Mouse (Mus musculus) adrenal gland, postnatal 14 days (tissue): Measurements from ENCODE around the gene Polr2i. TPM values are rescaled to one million over a fixed set of nuclear protein-coding genes. Genes with fewer than 3 reads are reported as not detected.

Source experiments
- DNase-seq: peaks from one replicate; pipeline ENCODE4 v3.0.0; 2021; ENCODE audit warnings: mixed read lengths
- total RNA-seq: library from RNA; stranded (reverse); gene quantifications from 2 replicates; pipeline ENCODE4 v1.2.3, GENCODE M21; 2021

Gene Polr2i
- total RNA-seq, 1 experiment from 2014 or later = 95.5 TPM

- no peak for DNase-seq
Observed at GRCm38 (mm10) chr7:30265531-30265930, 33.8 kb downstream of the Polr2i start.

- DNase-seq = no peak
Observed at GRCm38 (mm10) chr7:30265935-30266334, 34.2 kb downstream of the Polr2i start.

DNA sequence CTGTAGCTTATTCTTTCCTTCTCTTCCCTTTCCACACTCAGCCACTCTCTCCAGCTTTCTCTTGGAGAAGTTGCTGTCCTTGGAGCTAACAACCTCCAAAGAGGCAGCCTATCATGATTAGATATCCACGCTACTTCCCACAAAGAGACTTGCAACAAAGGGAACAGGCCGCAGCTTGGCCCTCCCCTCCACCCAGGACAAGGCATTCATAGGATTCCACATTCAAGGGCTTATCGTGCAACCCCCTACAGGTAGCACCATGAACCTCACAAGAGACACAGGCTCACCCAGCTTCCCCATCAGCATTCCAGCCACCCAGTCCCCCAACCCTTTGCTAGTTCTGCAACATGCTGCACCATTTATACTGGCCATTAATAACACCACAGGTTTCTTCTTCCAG is 35.0 kb downstream of the Polr2i start:
- DNase-seq = no peak

- DNase-seq = no peak
Observed at GRCm38 (mm10) chr7:30269641-30270040, 37.9 kb downstream of the Polr2i start.

DNA sequence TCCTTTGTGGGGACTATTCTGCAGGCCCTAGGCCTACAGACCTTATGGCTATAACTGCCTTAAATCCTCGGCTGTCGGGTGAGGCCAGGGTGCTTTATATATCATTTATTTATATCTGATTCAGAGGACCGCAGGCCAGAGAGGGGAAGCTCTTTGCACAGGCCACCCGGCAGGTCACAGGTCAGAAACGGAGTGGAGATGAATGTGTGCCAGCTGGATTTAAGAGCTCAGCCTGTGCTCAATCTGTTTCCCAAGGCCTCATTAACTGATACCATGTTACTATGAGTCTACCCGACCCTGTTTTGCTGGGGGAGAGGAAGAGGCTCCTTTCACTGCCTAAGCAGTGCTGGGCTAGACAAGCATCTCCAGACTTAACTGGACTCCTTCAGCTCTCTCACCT is 42.6 kb downstream of the Polr2i start:
- DNase-seq = no peak

- DNase-seq = peak; percentile 45
Observed at GRCm38 (mm10) chr7:30278911-30279310, 47.2 kb downstream of the Polr2i start.

DNA sequence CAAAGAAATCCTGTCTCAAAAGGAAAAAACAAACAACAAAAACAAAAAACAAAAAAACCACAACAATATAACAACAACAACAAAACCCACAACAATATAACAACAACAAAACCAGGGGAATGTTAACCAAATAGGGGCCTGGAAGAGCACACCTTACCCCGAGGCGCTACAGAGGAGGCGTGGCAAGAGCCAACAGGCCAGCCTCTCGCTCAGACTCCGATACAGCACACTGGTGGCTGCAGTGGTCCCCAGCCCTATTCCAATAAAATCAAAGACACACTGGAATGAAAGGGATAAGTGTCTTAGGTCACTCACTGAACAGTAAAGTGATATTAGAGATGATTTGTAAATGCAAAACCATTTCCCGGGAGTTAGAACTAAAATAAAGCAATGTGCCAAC is 47.8 kb downstream of the Polr2i start:
- no peak for DNase-seq

DNA sequence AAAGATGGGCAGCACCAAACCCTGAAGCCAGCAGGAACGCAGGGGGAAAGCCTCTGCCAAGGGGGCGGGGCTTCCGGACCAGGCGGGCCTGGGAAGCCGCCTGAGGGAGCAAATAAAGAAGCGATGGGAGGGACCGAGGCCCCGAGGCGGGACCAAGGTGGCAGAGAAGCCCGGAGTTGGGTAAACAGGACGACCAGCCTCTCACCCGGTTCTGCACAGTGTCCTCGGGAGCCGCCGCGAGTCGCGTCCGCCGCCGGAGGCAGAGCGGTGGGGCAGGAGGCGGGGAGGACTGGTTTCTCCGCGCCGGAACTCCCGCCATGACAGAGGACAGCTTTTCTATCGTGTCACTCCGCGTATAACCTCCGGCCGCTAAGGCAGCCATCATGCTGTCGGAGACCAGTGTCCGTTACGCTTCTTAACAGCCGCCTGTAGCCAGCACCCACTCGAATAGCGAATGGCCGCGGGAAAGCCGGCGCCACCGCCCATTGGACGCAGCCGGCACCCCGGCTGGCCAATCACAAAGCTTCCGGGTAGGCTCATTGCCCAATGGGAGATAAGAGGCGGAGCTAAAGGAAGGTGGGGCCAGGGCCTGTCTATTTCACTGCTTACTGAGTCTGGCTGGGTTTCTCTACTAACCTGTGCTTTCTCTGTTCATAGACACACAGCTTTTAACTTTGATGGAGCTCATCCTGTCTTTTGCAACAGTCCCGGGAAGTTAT is 48.4 kb downstream of the Polr2i start, which contains the start of the genes Thap8 and Wdr62:
Gene Thap8, plus strand, starts transcription at position 144 of the 719 bp plus-strand sequence.
Gene Wdr62, minus strand, starts transcription at position 469 of the 719 bp plus-strand sequence.
- DNase-seq = peak; percentile 95

DNA sequence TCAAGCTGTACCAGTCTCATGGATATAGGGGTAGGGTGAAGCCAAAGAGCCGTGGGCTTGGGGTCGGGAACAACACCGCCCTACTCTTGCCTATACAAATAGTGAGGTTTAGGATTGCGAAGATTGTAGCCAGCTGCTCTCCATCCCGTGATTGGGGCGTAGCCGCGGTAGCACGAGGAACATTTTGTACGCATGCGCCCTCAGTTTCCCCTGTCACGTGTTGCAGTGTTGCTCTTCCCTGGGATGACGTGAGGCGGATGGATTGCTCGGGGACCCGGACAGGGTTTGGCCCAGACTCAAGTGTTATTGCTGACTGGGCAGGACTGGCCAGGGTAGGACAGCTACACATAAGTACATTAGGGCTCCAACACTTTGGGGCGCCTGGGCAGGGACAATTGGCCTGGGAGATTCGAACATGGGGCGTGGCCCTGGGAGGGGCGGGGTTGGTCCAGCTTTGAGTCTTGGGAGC is 49.0 kb downstream of the Polr2i start:
- peak; percentile 91 for DNase-seq

GRCm38 (mm10) chr7:30281522-30281921 is 49.8 kb downstream of the Polr2i start:
- no peak for DNase-seq

DNA sequence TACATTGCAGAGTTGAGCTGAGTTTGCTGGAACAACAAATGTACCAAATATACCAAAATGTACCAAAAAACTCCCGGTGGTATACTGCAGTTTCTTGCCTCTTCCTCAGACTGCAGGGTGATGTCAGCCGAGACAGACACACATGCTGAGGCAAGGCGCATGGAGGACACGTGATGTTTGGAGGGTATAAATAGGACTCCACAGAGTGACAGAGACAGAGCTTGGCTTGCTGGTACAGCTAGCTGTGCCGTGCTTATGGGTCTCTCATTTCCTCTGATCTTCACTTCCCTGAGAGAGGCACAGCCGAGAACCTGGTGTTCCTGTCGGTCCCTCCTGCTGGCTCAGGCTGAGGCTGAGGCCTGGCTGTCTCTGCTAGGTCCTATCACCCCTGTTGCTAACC is 51.0 kb downstream of the Polr2i start:
- DNase-seq = no peak

Other genes starting within 250 kb of the Polr2i start
- 15.2 and 16.4 TPM in 2 replicates for gene Zfp568, start 248.0 kb upstream of the Polr2i start, total RNA-seq
- gene Zfp14, start 180.6 kb upstream of the Polr2i start, total RNA-seq = 2.0 and 3.7 TPM in 2 replicates
- 2.7 TPM in 1 of 2 replicates, not detected in the other for gene Zfp82, start 159.0 kb upstream of the Polr2i start, total RNA-seq
- gene Gm26920, start 141.5 kb upstream of the Polr2i start, total RNA-seq = 0.45 and 1.4 TPM in 2 replicates
- 1.6 and 2.5 TPM in 2 replicates for gene Zfp566, start 141.4 kb upstream of the Polr2i start, total RNA-seq
- 36.9 and 45.6 TPM in 2 replicates for gene Zfp260, start 137.2 kb upstream of the Polr2i start, total RNA-seq
- 3.9 and 5.7 TPM in 2 replicates for gene Zfp382, start 110.0 kb upstream of the Polr2i start, total RNA-seq
- gene Zfp146, start 62.2 kb upstream of the Polr2i start, total RNA-seq = 57.8 and 63.1 TPM in 2 replicates
- gene Cox7a1, start 47.8 kb upstream of the Polr2i start, total RNA-seq = 1,359 and 1,375 TPM in 2 replicates
- gene Capns1, start 33.1 kb upstream of the Polr2i start, total RNA-seq = 526 and 534 TPM in 2 replicates
- gene Tbcb, start 324 bp downstream of the Polr2i start, total RNA-seq = 67.7 and 75.4 TPM in 2 replicates
- gene Ovol3, start 3.8 kb downstream of the Polr2i start, total RNA-seq = not detected in 2 replicates
- 0.33 and 0.38 TPM in 2 replicates for gene Thap8, start 48.1 kb downstream of the Polr2i start, total RNA-seq
- gene Wdr62, start 48.5 kb downstream of the Polr2i start, total RNA-seq = 12.3 and 15.0 TPM in 2 replicates
- gene Clip3, start 59.8 kb downstream of the Polr2i start, total RNA-seq = 26.9 and 44.7 TPM in 2 replicates
- gene Alkbh6, start 76.8 kb downstream of the Polr2i start, total RNA-seq = 51.4 and 56.3 TPM in 2 replicates
- gene Syne4, start 82.9 kb downstream of the Polr2i start, total RNA-seq = 23.5 and 30.2 TPM in 2 replicates
- 2.2 and 3.6 TPM in 2 replicates for gene E130208F15Rik, start 89.8 kb downstream of the Polr2i start, total RNA-seq
- 15.0 and 19.6 TPM in 2 replicates for gene Sdhaf1, start 91.9 kb downstream of the Polr2i start, total RNA-seq
- gene Lrfn3, start 130.8 kb downstream of the Polr2i start, total RNA-seq = 15.6 and 16.2 TPM in 2 replicates
- gene Tyrobp, start 181.8 kb downstream of the Polr2i start, total RNA-seq = 19.9 and 30.9 TPM in 2 replicates
- gene Hcst, start 187.9 kb downstream of the Polr2i start, total RNA-seq = 7.1 TPM in 1 of 2 replicates, not detected in the other
- 2.8 and 3.9 TPM in 2 replicates for gene Nfkbid, start 189.8 kb downstream of the Polr2i start, total RNA-seq
- gene Aplp1, start 213.6 kb downstream of the Polr2i start, total RNA-seq = 21.3 and 28.3 TPM in 2 replicates
- gene Kirrel2, start 225.7 kb downstream of the Polr2i start, total RNA-seq = not detected in 2 replicates
- 0.11 TPM in 1 of 2 replicates, not detected in the other for gene Nphs1, start 226.4 kb downstream of the Polr2i start, total RNA-seq